Mouse (Mus musculus) stomach, embryonic 16.5 days (tissue): ENCODE measurements around the gene B4galnt3. TPM values are rescaled to one million over a fixed set of nuclear protein-coding genes. Genes with fewer than 3 reads are reported as not detected.
A peak's percentile ranks its signal among the peaks of the same experiment; 100 is the strongest.

Experiments
- ATAC-seq: fragments of 200-750 bp; cut with Nextera tagmentation; 2 replicates; pipeline ENCODE4 v1.8.0; 2017; ENCODE audit warnings: moderate number of reproducible peaks, moderate TSS enrichment; ENCODE audit not compliant: insufficient read depth, low FRiP score
- H3K27ac ChIP-seq: fragments of 300-500 bp; sonication (generic); 2 replicates; pipeline ENCODE4 v1.5.1; 2014; ENCODE audit warnings: low read length
- H3K27me3 ChIP-seq: fragments of 300-500 bp; sonication (generic); 2 replicates; pipeline ENCODE4 v1.6.1; 2014; ENCODE audit warnings: low read length, control low read depth, mixed read lengths; ENCODE audit not compliant: control insufficient read depth, insufficient read depth
- H3K36me3 ChIP-seq: fragments of 300-500 bp; sonication (generic); 2 replicates; pipeline ENCODE4 v1.6.1; 2014; ENCODE audit warnings: low read length; ENCODE audit not compliant: control insufficient read depth, insufficient read depth
- H3K4me1 ChIP-seq: fragments of 300-500 bp; sonication (generic); 2 replicates; pipeline ENCODE4 v1.6.1; 2014; ENCODE audit warnings: low read length, control low read depth, mixed read lengths; ENCODE audit not compliant: control insufficient read depth, insufficient read depth
- H3K4me2 ChIP-seq: fragments of 300-500 bp; sonication (generic); 2 replicates; pipeline ENCODE4 v1.6.1; 2014; ENCODE audit warnings: low read depth, low read length, mixed read lengths
- H3K4me3 ChIP-seq: fragments of 300-500 bp; sonication (generic); replicated peaks from 2 replicates; pipeline ENCODE4 v1.5.1; 2014; ENCODE audit warnings: mild to moderate bottlenecking, low read length
- H3K9ac ChIP-seq: fragments of 300-500 bp; sonication (generic); 2 replicates; pipeline ENCODE4 v1.6.1; 2014; ENCODE audit warnings: low read length
- H3K9me3 ChIP-seq: fragments of 300-500 bp; sonication (generic); replicated peaks from 2 replicates; pipeline ENCODE4 v1.6.1; 2016; ENCODE audit warnings: low read length, control low read depth; ENCODE audit not compliant: control insufficient read depth
- WGBS: fragments of 180-500 bp; shearing (Covaris S2); extraction: QIAGEN DNeasy Blood & Tissue Kit; methylation state at CpG from one replicate; pipeline ENCODE4 v1.1.7; 2014; 5-methylcytosine and 5-hydroxymethylcytosine counted together
- polyA plus RNA-seq: library from polyadenylated mRNA; unstranded; fragments of >200 nt; fragmentation: Nextera tagmentation; extraction: Ambion mirVana; gene quantifications from 2 replicates; pipeline ENCODE4 v1.2.1, GENCODE M21; 2015

B4galnt3 gene
- polyA plus RNA-seq, 1 experiment from 2014 or later, result 0.68 TPM

DNA sequence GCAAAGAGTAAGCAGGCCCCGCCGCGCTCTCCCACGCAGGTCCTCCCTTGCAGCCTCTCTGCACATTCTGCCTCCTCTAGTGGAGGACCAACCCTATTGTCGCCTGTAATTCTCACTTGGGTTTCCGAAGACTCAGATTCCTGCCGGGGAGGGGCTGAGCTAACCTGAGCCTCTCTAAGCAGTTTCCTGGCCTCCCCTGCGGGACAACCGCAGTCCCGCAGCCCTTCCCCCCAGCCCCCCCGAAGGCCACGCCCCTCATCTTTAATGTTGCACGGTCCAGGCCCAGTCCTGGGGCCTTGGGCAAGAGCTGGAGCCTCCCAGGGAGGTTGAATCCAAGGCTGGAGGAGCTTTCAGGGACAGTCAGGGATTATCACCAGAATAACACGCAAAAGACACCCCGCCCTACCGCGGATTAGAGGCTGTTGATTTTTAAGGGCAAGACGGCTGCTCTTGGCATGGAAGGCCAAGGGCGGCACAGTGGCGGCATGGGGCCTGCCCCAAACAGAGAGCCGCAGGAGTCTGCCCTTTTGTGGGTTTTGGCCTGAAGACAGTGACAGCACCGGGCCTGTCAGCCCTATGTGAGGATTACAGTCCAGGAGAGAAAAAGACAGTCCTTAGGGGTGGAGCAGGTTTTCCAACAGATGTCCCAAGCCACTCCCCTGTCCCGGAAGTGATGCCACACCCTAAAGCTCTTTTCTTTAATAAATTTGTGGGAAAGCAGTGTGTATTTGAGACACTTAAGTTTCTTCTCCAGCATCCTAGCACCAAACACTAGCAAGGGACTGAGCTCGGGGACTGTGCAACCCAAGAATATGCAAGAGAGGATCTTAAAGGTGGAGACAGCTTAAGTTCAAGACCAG lies 105.8 kb downstream of the B4galnt3 start:
- H3K27me3 ChIP-seq, result no peaks in the 10 kb centered on the region
- ATAC-seq, result peak; percentile 41; the same call in 1 of the 2 replicates
- no peaks in the 10 kb centered on the region for H3K36me3 ChIP-seq
- peaks cover 9% of the 10 kb centered on the region for H3K4me1 ChIP-seq
- no peaks in the 10 kb centered on the region for H3K9me3 ChIP-seq
- H3K4me3 ChIP-seq, result no peak overlapping the region
- no peak overlapping the region for H3K9ac ChIP-seq
- WGBS, result 34% methylated on average over 24 of the region's 24 CpGs
- peak overlapping the region; percentile 51; the same call in 1 of the 2 replicates for H3K27ac ChIP-seq
- 0 out of 2 replicates have a peak overlapping the region, but pooled peaks have one; percentile 33 for H3K4me2 ChIP-seq

DNA sequence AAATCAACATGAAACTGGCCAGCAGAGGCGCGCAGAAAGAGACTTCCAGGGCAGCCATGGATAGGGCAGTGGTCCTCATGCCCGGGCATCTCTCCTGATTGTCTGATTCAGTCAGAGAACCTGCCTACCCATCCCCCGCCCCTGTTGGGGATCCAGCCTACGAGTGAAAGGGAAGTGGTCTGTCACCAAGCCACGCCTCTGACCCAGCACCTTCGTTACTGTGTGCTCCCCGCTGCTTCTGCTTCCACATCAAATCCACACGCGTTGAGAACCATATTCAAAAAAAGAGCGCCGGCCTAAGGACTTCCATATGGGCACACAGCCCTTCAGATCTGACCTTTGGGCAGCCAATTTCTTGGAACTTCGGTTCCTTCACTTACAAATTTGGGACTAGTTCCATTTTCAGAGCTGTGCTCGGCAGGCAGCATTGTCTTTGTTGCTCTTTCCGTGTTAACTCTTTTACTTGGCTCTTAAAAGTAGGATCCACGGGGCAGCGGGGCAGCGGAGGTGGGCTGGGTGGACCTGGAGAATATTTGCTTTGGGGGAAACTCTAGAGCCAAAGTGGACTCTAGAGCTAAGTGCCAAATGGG lies 106.7 kb downstream of the B4galnt3 start:
- Histone ChIP-seq H3K27ac (no peak overlapping the region), H3K4me3 (0 out of 2 replicates have a peak overlapping the region, but pooled peaks have one; percentile 1), H3K4me1 (peaks cover 9% of the 10 kb centered on the region), H3K9me3 (no peaks in the 10 kb centered on the region), H3K36me3 (no peaks in the 10 kb centered on the region), H3K9ac (no peak overlapping the region), H3K27me3 (no peaks in the 10 kb centered on the region), H3K4me2 (0 out of 2 replicates have a peak overlapping the region, but pooled peaks have one; percentile 33)
- no peak for ATAC-seq
- 24% methylated on average over 18 of the region's 18 CpGs for WGBS

DNA sequence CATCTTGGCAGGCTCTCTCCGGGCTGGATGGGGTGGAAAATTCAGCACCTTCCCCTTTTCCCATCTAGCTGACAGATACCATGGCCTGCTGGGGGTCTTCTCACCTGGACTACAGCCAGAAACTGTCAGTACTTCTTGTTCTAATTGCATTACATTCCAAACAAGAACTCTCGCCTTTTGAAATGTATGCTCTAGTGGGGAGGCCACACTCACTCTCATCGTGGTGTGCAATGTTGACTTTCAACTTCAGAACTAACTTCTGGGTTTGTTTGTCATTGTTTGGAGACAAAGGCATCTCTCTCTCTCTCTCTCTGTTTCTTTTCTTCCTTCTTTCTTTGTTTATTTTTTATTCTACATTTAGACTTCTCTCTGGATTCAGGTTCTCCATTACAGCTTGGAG lies 107.8 kb downstream of the B4galnt3 start:
- Histone ChIP-seq H3K36me3 (no peaks in the 10 kb centered on the region), H3K4me1 (no peaks in the 10 kb centered on the region), H3K9me3 (no peaks in the 10 kb centered on the region), H3K9ac (no peak overlapping the region), H3K27me3 (no peaks in the 10 kb centered on the region), H3K27ac (no peak overlapping the region), H3K4me3 (no peak overlapping the region), H3K4me2 (no peak overlapping the region)
- 38% methylated on average over 3 of the region's 3 CpGs for WGBS
- ATAC-seq, result no peak

DNA sequence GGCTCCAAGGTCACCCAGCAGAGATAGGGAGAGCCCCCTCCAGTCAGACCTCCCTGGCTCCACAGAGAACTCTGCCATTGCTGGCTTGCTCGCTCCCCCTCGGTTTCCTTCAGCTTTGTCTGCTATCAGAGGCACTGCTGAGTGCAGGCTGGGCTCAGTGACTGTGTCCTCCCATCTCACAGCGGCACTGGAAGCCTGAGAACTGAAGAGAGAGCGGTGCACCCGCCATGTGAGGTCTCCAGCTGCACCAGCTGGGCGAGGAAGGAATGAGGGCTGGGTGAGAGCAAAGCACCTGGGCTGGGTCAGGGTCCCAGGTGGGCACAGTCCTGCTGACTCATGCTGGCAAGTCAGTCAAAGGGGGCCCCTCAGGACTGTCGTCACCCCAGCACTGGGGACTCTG lies 108.6 kb downstream of the B4galnt3 start:
- H3K36me3 ChIP-seq, result no peaks in the 10 kb centered on the region
- 59% methylated on average over 7 of the region's 7 CpGs for WGBS
- H3K27me3 ChIP-seq, result no peaks in the 10 kb centered on the region
- H3K4me1 ChIP-seq, result no peaks in the 10 kb centered on the region
- no peak overlapping the region for H3K4me2 ChIP-seq
- H3K9ac ChIP-seq, result no peak overlapping the region
- no peak overlapping the region for H3K27ac ChIP-seq
- H3K9me3 ChIP-seq, result no peaks in the 10 kb centered on the region
- H3K4me3 ChIP-seq, result no peak overlapping the region
- ATAC-seq, result no peak

DNA sequence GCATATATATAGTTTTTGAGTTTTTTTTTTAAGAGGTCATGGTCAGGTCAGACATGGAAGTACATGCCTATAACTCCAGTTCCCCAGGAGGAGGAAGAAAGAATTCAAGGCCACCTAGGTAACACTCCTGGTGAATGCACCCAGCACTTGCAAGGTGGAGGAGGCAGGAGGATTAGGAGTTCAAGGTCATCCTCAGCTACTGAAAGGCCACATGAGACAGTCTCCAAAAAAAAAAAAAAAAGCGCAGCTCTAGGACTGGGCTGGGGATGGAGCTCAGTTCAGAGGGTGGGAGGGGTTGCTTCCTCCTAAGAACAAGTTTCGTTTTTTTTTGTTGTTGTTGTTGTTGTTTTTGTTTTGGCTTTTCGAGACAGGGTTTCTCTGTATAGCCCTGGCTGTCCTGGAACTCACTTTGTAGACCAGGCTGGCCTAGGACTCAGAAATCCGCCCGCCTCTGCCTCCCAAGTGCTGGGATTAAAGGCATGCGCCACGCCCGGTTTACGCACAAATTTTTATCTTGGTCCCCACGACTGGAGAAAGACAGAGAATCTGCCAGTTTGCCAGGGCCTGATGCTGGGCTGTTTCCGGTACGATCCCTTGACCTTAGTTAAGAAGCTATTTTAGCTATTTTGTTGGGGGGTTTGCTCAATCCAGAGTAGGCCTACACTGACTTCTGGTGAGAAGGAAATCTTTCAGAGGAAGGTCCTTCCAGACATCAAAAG lies 109.2 kb downstream of the B4galnt3 start:
- no peaks in the 10 kb centered on the region for H3K27me3 ChIP-seq
- H3K4me3 ChIP-seq, result no peak overlapping the region
- WGBS, result 83% methylated on average over 12 of the region's 12 CpGs
- ATAC-seq, result no peak
- no peak overlapping the region for H3K27ac ChIP-seq
- no peaks in the 10 kb centered on the region for H3K9me3 ChIP-seq
- no peaks in the 10 kb centered on the region for H3K4me1 ChIP-seq
- no peak overlapping the region for H3K4me2 ChIP-seq
- no peak overlapping the region for H3K9ac ChIP-seq
- H3K36me3 ChIP-seq, result no peaks in the 10 kb centered on the region

DNA sequence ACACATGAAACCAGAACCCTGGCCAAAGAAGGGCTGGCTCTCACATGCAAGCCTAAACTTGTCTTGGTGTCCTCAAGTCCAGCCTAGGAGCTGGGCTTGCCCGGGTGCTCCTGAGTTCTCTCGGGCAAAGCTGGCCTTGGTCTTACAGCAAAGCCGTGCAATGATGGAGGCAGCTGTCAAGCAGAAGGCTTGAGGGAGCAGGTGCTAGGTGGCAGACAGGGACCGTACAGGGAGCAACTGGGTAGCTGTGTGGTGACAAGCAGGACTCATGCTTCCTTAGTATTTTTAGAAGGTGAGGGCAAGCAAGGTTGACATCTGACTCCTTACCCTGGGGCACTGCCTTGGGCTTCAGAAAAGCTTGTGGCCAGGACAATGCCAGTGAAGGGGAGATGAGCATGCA lies 110.6 kb downstream of the B4galnt3 start:
- H3K4me2 ChIP-seq, result no peak overlapping the region
- H3K27me3 ChIP-seq, result no peaks in the 10 kb centered on the region
- H3K4me3 ChIP-seq, result no peak overlapping the region
- H3K9ac ChIP-seq, result no peak overlapping the region
- H3K36me3 ChIP-seq, result no peaks in the 10 kb centered on the region
- 81% methylated on average over 4 of the region's 4 CpGs for WGBS
- H3K27ac ChIP-seq, result no peak overlapping the region
- H3K9me3 ChIP-seq, result no peaks in the 10 kb centered on the region
- no peaks in the 10 kb centered on the region for H3K4me1 ChIP-seq
- ATAC-seq, result no peak

DNA sequence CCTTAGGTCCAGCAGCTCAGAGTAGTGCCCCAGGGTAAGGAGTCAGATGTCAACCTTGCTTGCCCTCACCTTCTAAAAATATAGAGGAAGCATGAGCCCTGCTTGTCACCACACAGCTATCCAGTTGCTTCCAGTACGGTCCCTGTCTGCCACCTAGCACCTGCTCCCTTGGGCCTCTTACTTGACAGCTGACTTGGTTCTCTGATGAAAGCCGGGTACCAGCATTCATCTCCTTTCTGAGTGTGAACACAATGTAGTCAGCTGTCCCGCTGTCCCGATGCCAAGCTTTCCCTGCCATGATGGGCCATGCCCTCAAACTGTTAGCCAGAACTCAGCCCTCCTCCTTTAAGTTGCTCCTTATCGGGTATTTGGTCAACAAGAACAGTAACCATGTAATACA lies 112.2 kb downstream of the B4galnt3 start:
- Histone ChIP-seq H3K4me3 (no peak overlapping the region), H3K4me2 (no peak overlapping the region), H3K9me3 (no peaks in the 10 kb centered on the region), H3K27me3 (no peaks in the 10 kb centered on the region), H3K36me3 (no peaks in the 10 kb centered on the region), H3K27ac (no peak overlapping the region), H3K4me1 (no peaks in the 10 kb centered on the region), H3K9ac (no peak overlapping the region)
- no peak for ATAC-seq
- WGBS, result 86% methylated on average over 5 of the region's 5 CpGs

DNA sequence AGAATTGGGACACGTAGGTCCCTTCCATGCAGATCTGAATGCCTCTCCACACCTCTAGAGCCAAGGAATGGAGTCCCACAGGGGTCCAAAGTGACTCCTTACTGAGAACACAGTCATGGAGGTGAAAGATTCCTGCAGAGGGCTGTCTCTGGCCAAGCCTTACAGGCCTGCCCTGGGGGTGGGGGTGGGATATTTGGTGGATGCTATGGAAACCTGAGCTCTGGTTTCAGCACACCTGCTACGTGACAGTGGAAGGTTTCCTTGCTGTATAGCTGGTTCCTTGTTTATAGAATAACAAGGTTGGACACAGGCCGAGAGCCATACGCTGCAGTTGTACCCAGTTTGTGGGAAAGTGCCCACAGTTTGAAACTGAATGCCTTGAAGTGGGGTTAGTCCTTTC lies 113.9 kb downstream of the B4galnt3 start:
- Histone ChIP-seq H3K27ac (no peak overlapping the region), H3K27me3 (no peaks in the 10 kb centered on the region), H3K9ac (no peak overlapping the region), H3K4me3 (no peak overlapping the region), H3K4me2 (no peak overlapping the region), H3K36me3 (no peaks in the 10 kb centered on the region), H3K4me1 (no peaks in the 10 kb centered on the region), H3K9me3 (no peaks in the 10 kb centered on the region)
- 71% methylated on average over 4 of the region's 4 CpGs for WGBS
- no peak for ATAC-seq

DNA sequence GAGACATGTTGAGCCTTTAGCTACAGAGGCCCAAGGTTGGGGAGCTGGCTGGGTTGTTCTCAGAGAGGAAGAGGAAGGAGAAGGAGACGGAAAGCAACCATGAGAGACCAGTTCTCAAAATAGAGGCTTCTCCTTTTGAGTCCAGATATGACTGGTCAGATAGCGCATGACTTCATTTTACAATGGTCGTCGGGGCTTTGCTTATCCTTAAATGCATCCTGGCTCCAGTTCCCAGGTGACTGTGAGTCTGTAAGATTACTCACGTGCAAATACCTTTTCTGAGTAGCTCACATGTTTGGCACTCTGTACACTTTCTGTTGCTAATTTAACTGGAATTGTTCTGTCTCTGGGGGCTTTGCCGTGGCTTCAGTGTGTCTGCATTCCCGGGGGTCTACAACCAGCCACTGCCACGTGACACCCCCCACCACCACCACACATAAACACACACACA lies 114.6 kb downstream of the B4galnt3 start:
- H3K9ac ChIP-seq, result no peak overlapping the region
- 75% methylated on average over 8 of the region's 8 CpGs for WGBS
- no peak overlapping the region for H3K4me3 ChIP-seq
- no peaks in the 10 kb centered on the region for H3K9me3 ChIP-seq
- peaks cover 4% of the 10 kb centered on the region; the same call in 1 of the 2 replicates for H3K4me1 ChIP-seq
- no peak overlapping the region for H3K4me2 ChIP-seq
- no peak for ATAC-seq
- no peaks in the 10 kb centered on the region for H3K36me3 ChIP-seq
- no peak overlapping the region for H3K27ac ChIP-seq
- no peaks in the 10 kb centered on the region for H3K27me3 ChIP-seq
